15 mouse cellular contexts compared by ENCODE assay signal in genomic region chr8:98381815-98382214, GRCm38 (mm10).
DNase-seq lines count a peak whose midpoint lies in the region; ATAC-seq and TF ChIP-seq lines count a peak whose summit lies in the region.
"Had no signal": no experiment of that assay in that cellular context is flagged by ENCODE, and none has a peak within 500 bp of the region (broad histone marks: within the 10 kb centered on the region; RNA-seq: fewer than 3 reads in every experiment).

No protein-coding gene starts in this region.

- no peak overlapping the region for H3K4me2 ChIP-seq in kidney, postnatal 0 days (ENCODE audit: low read length)
- no peak overlapping the region for H3K4me2 ChIP-seq in kidney, embryonic 16.5 days (replicated peaks; ENCODE audit: low read depth, low read length)
- H3K4me2 ChIP-seq in midbrain, postnatal 0 days (ENCODE audit: low read depth, low read length, poor library complexity, severe bottlenecking): no peak overlapping the region
- H3K4me2 ChIP-seq in midbrain, embryonic 14.5 days (ENCODE audit: low read length): no peak overlapping the region
- H3K4me2 ChIP-seq in stomach, postnatal 0 days (replicated peaks; ENCODE audit: low read depth): no peak overlapping the region
- H3K4me2 ChIP-seq: embryonic facial prominence, embryonic 13.5 days; midbrain, embryonic 12.5 days had no signal

- no peak overlapping the region for H3K27ac ChIP-seq in kidney, postnatal 0 days
- H3K27ac ChIP-seq in kidney, embryonic 16.5 days (ENCODE audit: low read length): no peak overlapping the region
- H3K27ac ChIP-seq in midbrain, postnatal 0 days (ENCODE audit: low read depth, low read length): no peak overlapping the region
- H3K27ac ChIP-seq in midbrain, embryonic 14.5 days (replicated peaks; ENCODE audit: low read depth, low read length): no peak overlapping the region
- no peak overlapping the region for H3K27ac ChIP-seq in MEL (ENCODE audit: control insufficient read depth, low read depth, low read length)
- no peak overlapping the region for H3K27ac ChIP-seq in stomach, postnatal 0 days (replicated peaks)
- H3K27ac ChIP-seq: embryonic facial prominence, embryonic 13.5 days; macrophage; midbrain, embryonic 12.5 days had no signal

- H3K36me3 ChIP-seq in kidney, postnatal 0 days (ENCODE audit: insufficient read depth, low read length): no peaks in the 10 kb centered on the region
- H3K36me3 ChIP-seq in kidney, embryonic 16.5 days (ENCODE audit: insufficient read depth, low read length): no peaks in the 10 kb centered on the region
- H3K36me3 ChIP-seq in midbrain, postnatal 0 days (ENCODE audit: insufficient read depth, low read length): no peaks in the 10 kb centered on the region
- H3K36me3 ChIP-seq in midbrain, embryonic 14.5 days (ENCODE audit: control insufficient read depth, insufficient read depth, low read length): no peaks in the 10 kb centered on the region
- no peaks in the 10 kb centered on the region for H3K36me3 ChIP-seq in MEL (ENCODE audit: control insufficient read depth in 1 of 2, insufficient read depth in 2 of 2, low read length in 2 of 2)
- H3K36me3 ChIP-seq in stomach, postnatal 0 days (ENCODE audit: control insufficient read depth, insufficient read depth, low read length): no peaks in the 10 kb centered on the region
- H3K36me3 ChIP-seq: embryonic facial prominence, embryonic 13.5 days; midbrain, embryonic 12.5 days had no signal

- TF ChIP-seq EP300 in MEL (IDR thresholded peaks at IDR 0.05; ENCODE audit: low read depth in 1 of 2, low read length in 2 of 2): no peak
- TF ChIP-seq EP300 in stomach, postnatal 0 days (optimal IDR thresholded peaks at IDR 0.05): no peak

- H3K9ac ChIP-seq in kidney, postnatal 0 days (ENCODE audit: low read depth, low read length): no peak overlapping the region
- H3K9ac ChIP-seq in kidney, embryonic 16.5 days (replicated peaks; ENCODE audit: low read length): no peak overlapping the region
- no peak overlapping the region for H3K9ac ChIP-seq in midbrain, postnatal 0 days (replicated peaks; ENCODE audit: low read length, poor library complexity, severe bottlenecking)
- H3K9ac ChIP-seq in midbrain, embryonic 14.5 days (replicated peaks; ENCODE audit: low read length): no peak overlapping the region
- no peak overlapping the region for H3K9ac ChIP-seq in MEL (ENCODE audit: control insufficient read depth, low read depth, low read length, poor library complexity, severe bottlenecking)
- H3K9ac ChIP-seq in stomach, postnatal 0 days (ENCODE audit: low read length): no peak overlapping the region
- H3K9ac ChIP-seq: embryonic facial prominence, embryonic 13.5 days; midbrain, embryonic 12.5 days had no signal

- DNase-seq in kidney, postnatal 0 days (ENCODE audit: low spot score): no peak
- DNase-seq in midbrain, postnatal 0 days (ENCODE audit: low spot score): no peak
- no peak for DNase-seq in midbrain, embryonic 14.5 days
- DNase-seq in MEL (ENCODE audit: low read depth, low spot score): peak; percentile 65
- no peak for DNase-seq in stomach, postnatal 0 days (ENCODE audit: low spot score)
- DNase-seq in retina, embryonic 14.5 days (ENCODE audit: low spot score): no peak
- DNase-seq: adrenal gland, postnatal 14 days; cerebellum, adult 8-10 months; kidney, postnatal 14 days; thymus, adult 2 months had no signal

- TF ChIP-seq CTCF in kidney, postnatal 0 days (IDR thresholded peaks at IDR 0.05; ENCODE audit: low read depth): peak; percentile 22; the same call in 1 of the 2 replicates
- 0 out of 2 replicates have a peak, but pooled peaks have one; percentile 18 for TF ChIP-seq CTCF in midbrain, postnatal 0 days (IDR thresholded peaks at IDR 0.05)
- TF ChIP-seq CTCF in MEL (IDR thresholded peaks at IDR 0.05 in 2 of 3, conservative IDR thresholded peaks at IDR 0.05 in 1 of 3; ENCODE audit: control insufficient read depth in 1 of 3, insufficient read depth in 1 of 3, low read depth in 2 of 3, low read length in 3 of 3, poor library complexity in 1 of 3, severe bottlenecking in 1 of 3): peak; percentile 29 to 75 (median 70); a peak in 5 of 6 replicates
- peak; percentile 33 for TF ChIP-seq CTCF in stomach, postnatal 0 days (IDR thresholded peaks at IDR 0.05; ENCODE audit: low read depth)

- no peak overlapping the region for H3K4me3 ChIP-seq in kidney, postnatal 0 days (replicated peaks; ENCODE audit: low read depth, low read length)
- H3K4me3 ChIP-seq in kidney, embryonic 16.5 days (ENCODE audit: low read length): no peak overlapping the region
- no peak overlapping the region for H3K4me3 ChIP-seq in midbrain, postnatal 0 days (ENCODE audit: low read depth, low read length)
- no peak overlapping the region for H3K4me3 ChIP-seq in midbrain, embryonic 14.5 days (replicated peaks; ENCODE audit: low read depth, low read length)
- no peak overlapping the region for H3K4me3 ChIP-seq in MEL (ENCODE audit: control insufficient read depth in 1 of 2, insufficient read depth in 1 of 2, low read depth in 2 of 2, low read length in 2 of 2)
- H3K4me3 ChIP-seq in stomach, postnatal 0 days (ENCODE audit: low read depth, low read length): no peak overlapping the region
- H3K4me3 ChIP-seq: embryonic facial prominence, embryonic 13.5 days; midbrain, embryonic 12.5 days had no signal

- no peaks in the 10 kb centered on the region for H3K4me1 ChIP-seq in kidney, postnatal 0 days (replicated peaks; ENCODE audit: insufficient read depth, low read length)
- H3K4me1 ChIP-seq in kidney, embryonic 16.5 days (ENCODE audit: insufficient read depth, low read length): no peaks in the 10 kb centered on the region
- H3K4me1 ChIP-seq in midbrain, postnatal 0 days (ENCODE audit: insufficient read depth, low read length): no peaks in the 10 kb centered on the region
- no peaks in the 10 kb centered on the region for H3K4me1 ChIP-seq in midbrain, embryonic 14.5 days (ENCODE audit: control insufficient read depth, insufficient read depth, low read length)
- H3K4me1 ChIP-seq in MEL (ENCODE audit: control insufficient read depth in 1 of 2, insufficient read depth in 2 of 2, low read length in 2 of 2): no peaks in the 10 kb centered on the region
- H3K4me1 ChIP-seq in stomach, postnatal 0 days (replicated peaks; ENCODE audit: control insufficient read depth, insufficient read depth): no peaks in the 10 kb centered on the region
- H3K4me1 ChIP-seq: embryonic facial prominence, embryonic 13.5 days; midbrain, embryonic 12.5 days had no signal

- no peak for TF ChIP-seq POLR2A in MEL (IDR thresholded peaks at IDR 0.05; ENCODE audit: control insufficient read depth in 1 of 2, insufficient read depth in 1 of 2, low read depth in 1 of 2, low read length in 2 of 2, poor library complexity in 1 of 2)

- ATAC-seq in kidney, postnatal 0 days (replicated peaks; ENCODE audit: low FRiP score, low read depth): no peak
- ATAC-seq in kidney, embryonic 16.5 days (ENCODE audit: low FRiP score, low TSS enrichment): no peak
- no peak for ATAC-seq in midbrain, postnatal 0 days (ENCODE audit: low FRiP score)
- ATAC-seq in midbrain, embryonic 14.5 days (ENCODE audit: low FRiP score, low TSS enrichment): no peak
- no peak for ATAC-seq in stomach, postnatal 0 days (ENCODE audit: low FRiP score, low TSS enrichment)

- WGBS in kidney, postnatal 0 days: 86% methylated on average over 2 of the region's 2 CpGs
- WGBS in kidney, embryonic 16.5 days: 86% methylated on average over 2 of the region's 2 CpGs
- WGBS in midbrain, postnatal 0 days: 93% methylated on average over 2 of the region's 2 CpGs
- 90% methylated on average over 2 of the region's 2 CpGs for WGBS in midbrain, embryonic 14.5 days
- WGBS in stomach, postnatal 0 days: 88% methylated on average over 2 of the region's 2 CpGs

- H3K79me2 ChIP-seq in MEL (ENCODE audit: control insufficient read depth, insufficient read depth, low read length, poor library complexity): no peaks in the 10 kb centered on the region

- H3K27me3 ChIP-seq in kidney, postnatal 0 days (ENCODE audit: insufficient read depth, low read length): no peaks in the 10 kb centered on the region
- H3K27me3 ChIP-seq in kidney, embryonic 16.5 days (ENCODE audit: insufficient read depth, low read length): no peaks in the 10 kb centered on the region
- no peaks in the 10 kb centered on the region for H3K27me3 ChIP-seq in midbrain, postnatal 0 days (ENCODE audit: insufficient read depth, low read length)
- H3K27me3 ChIP-seq in midbrain, embryonic 14.5 days (ENCODE audit: control insufficient read depth, insufficient read depth, low read length): no peaks in the 10 kb centered on the region
- no peaks in the 10 kb centered on the region for H3K27me3 ChIP-seq in MEL (ENCODE audit: control insufficient read depth in 1 of 2, insufficient read depth in 2 of 2, low read length in 2 of 2)
- H3K27me3 ChIP-seq in stomach, postnatal 0 days (ENCODE audit: control insufficient read depth, insufficient read depth, low read length): no peaks in the 10 kb centered on the region
- H3K27me3 ChIP-seq: CH12.LX; embryonic facial prominence, embryonic 13.5 days; midbrain, embryonic 12.5 days had no signal

- no peaks in the 10 kb centered on the region for H3K9me3 ChIP-seq in kidney, postnatal 0 days (replicated peaks; ENCODE audit: low read length)
- no peaks in the 10 kb centered on the region for H3K9me3 ChIP-seq in kidney, embryonic 16.5 days (ENCODE audit: low read length)
- no peaks in the 10 kb centered on the region for H3K9me3 ChIP-seq in midbrain, postnatal 0 days (ENCODE audit: low read length)
- H3K9me3 ChIP-seq in midbrain, embryonic 14.5 days (ENCODE audit: control insufficient read depth, low read length): no peaks in the 10 kb centered on the region
- no peaks in the 10 kb centered on the region for H3K9me3 ChIP-seq in MEL (replicated peaks; ENCODE audit: insufficient read depth, low read length)
- H3K9me3 ChIP-seq in stomach, postnatal 0 days (ENCODE audit: control insufficient read depth, low read length): no peaks in the 10 kb centered on the region
- H3K9me3 ChIP-seq: embryonic facial prominence, embryonic 13.5 days; midbrain, embryonic 12.5 days had no signal

- peak; percentile 90 for TF ChIP-seq RAD21 in MEL (IDR thresholded peaks at IDR 0.05; ENCODE audit: low read depth, low read length)

TF ChIP-seq in MEL, 35 proteins besides CTCF, POLR2A, EP300 and RAD21:
- TF ChIP-seq ZC3H11A (IDR thresholded peaks at IDR 0.05; ENCODE audit: low read depth, low read length): peak; percentile 82
- no peak for TF ChIP-seq ZKSCAN1 (IDR thresholded peaks at IDR 0.05; ENCODE audit: low read depth, low read length)
- no peak for TF ChIP-seq HCFC1 (IDR thresholded peaks at IDR 0.05; ENCODE audit: low read depth, low read length)
- no peak for TF ChIP-seq MYC (IDR thresholded peaks at IDR 0.05; ENCODE audit: low read depth, low read length)
- no peak for TF ChIP-seq MEF2A (IDR thresholded peaks at IDR 0.05; ENCODE audit: extremely low read depth, insufficient replicate concordance, low read depth, low read length, poor library complexity, severe bottlenecking)
- no peak for TF ChIP-seq MYB (IDR thresholded peaks at IDR 0.05; ENCODE audit: low read depth, low read length)
- TF ChIP-seq SMC3 (IDR thresholded peaks at IDR 0.05; ENCODE audit: low read depth, low read length): peak; percentile 94
- TF ChIP-seq ZNF384 (IDR thresholded peaks at IDR 0.05; ENCODE audit: low read depth, low read length): 0 out of 2 replicates have a peak, but pooled peaks have one; percentile 12
TF ChIP-seq in MEL: peak in this region for 3.

Comparison
In these comparisons a context has a peak if more than half of its experiments do, and no peak if none do; other contexts are left out.
1. CTCF ChIP-seq: peak in every context shown above with its lines; median percentile 70 in MEL; 33 in stomach, postnatal 0 days; 22 in kidney, postnatal 0 days; 18 in midbrain, postnatal 0 days.